15 mouse cellular contexts compared by ENCODE assay signal in the genomic region with DNA sequence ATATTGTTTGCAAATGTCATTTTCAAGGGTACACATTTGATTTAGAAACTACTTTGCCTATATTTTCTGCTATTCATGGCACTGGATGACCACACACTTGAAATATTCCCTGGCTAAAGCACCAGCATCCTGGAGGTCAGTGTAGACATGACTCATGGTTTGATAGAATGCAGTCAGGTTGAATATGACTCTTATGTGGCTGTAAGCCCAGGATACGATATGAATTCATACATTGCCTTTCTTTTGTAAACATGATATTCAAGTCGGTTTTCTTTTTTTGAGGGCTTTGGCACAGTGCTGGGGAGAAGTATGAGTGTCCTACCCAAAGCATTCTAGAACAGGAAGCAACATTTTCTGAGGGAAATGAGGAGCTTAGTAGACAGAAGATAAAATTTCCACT.
DNase-seq lines count a peak whose midpoint lies in the region; ATAC-seq and TF ChIP-seq lines count a peak whose summit lies in the region.
"Had no signal": no experiment of that assay in that cellular context is flagged by ENCODE, and none has a peak within 500 bp of the region (broad histone marks: within the 10 kb centered on the region; RNA-seq: fewer than 3 reads in every experiment).

No protein-coding gene starts in this region.

- no peak overlapping the region for H3K4me3 ChIP-seq in embryonic facial prominence, embryonic 14.5 days (ENCODE audit: low read depth, low read length)
- no peak overlapping the region for H3K4me3 ChIP-seq in embryonic facial prominence, embryonic 10.5 days
- no peak overlapping the region for H3K4me3 ChIP-seq in lung, embryonic 16.5 days (ENCODE audit: low read length)
- no peak overlapping the region for H3K4me3 ChIP-seq in heart, embryonic 15.5 days
- H3K4me3 ChIP-seq in stomach, postnatal 0 days (ENCODE audit: low read depth, low read length): no peak overlapping the region
- H3K4me3 ChIP-seq: forebrain, embryonic 12.5 days; hindbrain, embryonic 15.5 days; kidney, embryonic 15.5 days; limb, embryonic 10.5 days had no signal

- no peak overlapping the region for H3K4me2 ChIP-seq in embryonic facial prominence, embryonic 14.5 days (ENCODE audit: low read depth, low read length)
- H3K4me2 ChIP-seq in lung, embryonic 16.5 days (ENCODE audit: low read depth, low read length): no peak overlapping the region
- H3K4me2 ChIP-seq in heart, embryonic 15.5 days: no peak overlapping the region
- H3K4me2 ChIP-seq in stomach, postnatal 0 days (replicated peaks; ENCODE audit: low read depth): no peak overlapping the region
- H3K4me2 ChIP-seq: forebrain, embryonic 12.5 days; hindbrain, embryonic 15.5 days; kidney, embryonic 15.5 days had no signal

- H3K36me3 ChIP-seq in embryonic facial prominence, embryonic 14.5 days (ENCODE audit: control insufficient read depth, insufficient read depth, low read length): no peaks in the 10 kb centered on the region
- no peaks in the 10 kb centered on the region for H3K36me3 ChIP-seq in embryonic facial prominence, embryonic 10.5 days (replicated peaks)
- no peaks in the 10 kb centered on the region for H3K36me3 ChIP-seq in lung, embryonic 16.5 days (ENCODE audit: control insufficient read depth, insufficient read depth, low read length)
- no peaks in the 10 kb centered on the region for H3K36me3 ChIP-seq in heart, embryonic 15.5 days
- no peaks in the 10 kb centered on the region for H3K36me3 ChIP-seq in stomach, postnatal 0 days (ENCODE audit: control insufficient read depth, insufficient read depth, low read length)
- H3K36me3 ChIP-seq: forebrain, embryonic 12.5 days; hindbrain, embryonic 15.5 days; kidney, embryonic 15.5 days; limb, embryonic 10.5 days had no signal

- ATAC-seq in embryonic facial prominence, embryonic 14.5 days (ENCODE audit: low read depth): 0 out of 2 replicates have a peak, but pooled peaks have one; percentile 9
- ATAC-seq in lung, embryonic 16.5 days (ENCODE audit: low read depth): peak; percentile 69
- ATAC-seq in heart, embryonic 15.5 days (replicated peaks; ENCODE audit: insufficient number of reproducible peaks, insufficient read depth, low FRiP score, low read depth): peak; percentile 53; the same call in 1 of the 2 replicates
- peak; percentile 86 for ATAC-seq in stomach, postnatal 0 days (ENCODE audit: low FRiP score, low TSS enrichment)
- no peak for ATAC-seq in erythroblast, adult 5-6 weeks (replicated peaks; ENCODE audit: low FRiP score, poor library complexity, severe bottlenecking)

- DNase-seq in embryonic facial prominence, embryonic 14.5 days (ENCODE audit: low spot score): peak; percentile 65
- DNase-seq in embryonic facial prominence, embryonic 10.5 days (ENCODE audit: low spot score): no peak
- no peak for DNase-seq in lung, postnatal 14 days
- DNase-seq in stomach, postnatal 0 days (ENCODE audit: low spot score): no peak
- DNase-seq in right cerebral cortex, postnatal 4 days: no peak
- DNase-seq: cerebellum, adult 18-20 months; gastrocnemius, postnatal 14 days had no signal

- peak; percentile 78 for TF ChIP-seq EP300 in stomach, postnatal 0 days (optimal IDR thresholded peaks at IDR 0.05)

- H3K9me3 ChIP-seq in embryonic facial prominence, embryonic 14.5 days (ENCODE audit: control insufficient read depth, low read length): no peaks in the 10 kb centered on the region
- H3K9me3 ChIP-seq in embryonic facial prominence, embryonic 10.5 days: no peaks in the 10 kb centered on the region
- H3K9me3 ChIP-seq in lung, embryonic 16.5 days (ENCODE audit: control insufficient read depth, low read length): no peaks in the 10 kb centered on the region
- no peaks in the 10 kb centered on the region for H3K9me3 ChIP-seq in heart, embryonic 15.5 days (replicated peaks)
- no peaks in the 10 kb centered on the region for H3K9me3 ChIP-seq in stomach, postnatal 0 days (ENCODE audit: control insufficient read depth, low read length)
- H3K9me3 ChIP-seq: forebrain, embryonic 12.5 days; hindbrain, embryonic 15.5 days; kidney, embryonic 15.5 days; limb, embryonic 10.5 days had no signal

- H3K27me3 ChIP-seq in embryonic facial prominence, embryonic 14.5 days (replicated peaks; ENCODE audit: control insufficient read depth, insufficient read depth, low read length): no peaks in the 10 kb centered on the region
- no peaks in the 10 kb centered on the region for H3K27me3 ChIP-seq in embryonic facial prominence, embryonic 10.5 days (replicated peaks; ENCODE audit: low read depth, poor library complexity, severe bottlenecking)
- no peaks in the 10 kb centered on the region for H3K27me3 ChIP-seq in lung, embryonic 16.5 days (ENCODE audit: control insufficient read depth, insufficient read depth, low read depth, low read length)
- H3K27me3 ChIP-seq in heart, embryonic 15.5 days: no peaks in the 10 kb centered on the region
- H3K27me3 ChIP-seq in stomach, postnatal 0 days (ENCODE audit: control insufficient read depth, insufficient read depth, low read length): no peaks in the 10 kb centered on the region
- H3K27me3 ChIP-seq: forebrain, embryonic 12.5 days; hindbrain, embryonic 15.5 days; kidney, embryonic 15.5 days had no signal

- WGBS in embryonic facial prominence, embryonic 14.5 days: 56% methylated on average over 2 of the region's 2 CpGs
- WGBS in embryonic facial prominence, embryonic 10.5 days: 89% methylated on average over 2 of the region's 2 CpGs
- 21% methylated on average over 2 of the region's 2 CpGs for WGBS in lung, embryonic 16.5 days
- WGBS in heart, embryonic 15.5 days: 24% methylated on average over 2 of the region's 2 CpGs
- WGBS in stomach, postnatal 0 days: 7% methylated on average over 2 of the region's 2 CpGs

- TF ChIP-seq CTCF in stomach, postnatal 0 days (IDR thresholded peaks at IDR 0.05; ENCODE audit: low read depth): no peak

- H3K9ac ChIP-seq in embryonic facial prominence, embryonic 14.5 days (ENCODE audit: low read depth, low read length): no peak overlapping the region
- no peak overlapping the region for H3K9ac ChIP-seq in lung, embryonic 16.5 days (ENCODE audit: low read length)
- no peak overlapping the region for H3K9ac ChIP-seq in heart, embryonic 15.5 days
- no peak overlapping the region for H3K9ac ChIP-seq in stomach, postnatal 0 days (ENCODE audit: low read length)
- H3K9ac ChIP-seq: forebrain, embryonic 12.5 days; hindbrain, embryonic 15.5 days; kidney, embryonic 15.5 days; liver, embryonic 14.5 days had no signal

- peak overlapping the region; percentile 2 for H3K27ac ChIP-seq in embryonic facial prominence, embryonic 14.5 days (replicated peaks; ENCODE audit: low read depth, low read length)
- H3K27ac ChIP-seq in embryonic facial prominence, embryonic 10.5 days (replicated peaks): no peak overlapping the region
- H3K27ac ChIP-seq in lung, embryonic 16.5 days (ENCODE audit: low read length): peak overlapping the region; percentile 61
- H3K27ac ChIP-seq in heart, embryonic 15.5 days: peak overlapping the region; percentile 79
- H3K27ac ChIP-seq in stomach, postnatal 0 days (replicated peaks): peak overlapping the region; percentile 63
- H3K27ac ChIP-seq: forebrain, embryonic 12.5 days; hindbrain, embryonic 15.5 days; kidney, embryonic 15.5 days; limb, embryonic 10.5 days; liver, embryonic 14.5 days had no signal

- peaks cover 8% of the 10 kb centered on the region for H3K4me1 ChIP-seq in embryonic facial prominence, embryonic 14.5 days (ENCODE audit: control insufficient read depth, insufficient read depth, low read length)
- peaks cover 6% of the 10 kb centered on the region; the same call in 1 of the 2 replicates for H3K4me1 ChIP-seq in embryonic facial prominence, embryonic 10.5 days
- H3K4me1 ChIP-seq in lung, embryonic 16.5 days (replicated peaks; ENCODE audit: control insufficient read depth, insufficient read depth, low read length): peaks cover 6% of the 10 kb centered on the region
- H3K4me1 ChIP-seq in heart, embryonic 15.5 days (replicated peaks): peaks cover 9% of the 10 kb centered on the region
- peaks cover 4% of the 10 kb centered on the region; the same call in 1 of the 2 replicates for H3K4me1 ChIP-seq in stomach, postnatal 0 days (replicated peaks; ENCODE audit: control insufficient read depth, insufficient read depth)
- H3K4me1 ChIP-seq: forebrain, embryonic 12.5 days; hindbrain, embryonic 15.5 days had no signal
